Mouse (Mus musculus): ENCODE data around the gene Gm49661.

DNA sequence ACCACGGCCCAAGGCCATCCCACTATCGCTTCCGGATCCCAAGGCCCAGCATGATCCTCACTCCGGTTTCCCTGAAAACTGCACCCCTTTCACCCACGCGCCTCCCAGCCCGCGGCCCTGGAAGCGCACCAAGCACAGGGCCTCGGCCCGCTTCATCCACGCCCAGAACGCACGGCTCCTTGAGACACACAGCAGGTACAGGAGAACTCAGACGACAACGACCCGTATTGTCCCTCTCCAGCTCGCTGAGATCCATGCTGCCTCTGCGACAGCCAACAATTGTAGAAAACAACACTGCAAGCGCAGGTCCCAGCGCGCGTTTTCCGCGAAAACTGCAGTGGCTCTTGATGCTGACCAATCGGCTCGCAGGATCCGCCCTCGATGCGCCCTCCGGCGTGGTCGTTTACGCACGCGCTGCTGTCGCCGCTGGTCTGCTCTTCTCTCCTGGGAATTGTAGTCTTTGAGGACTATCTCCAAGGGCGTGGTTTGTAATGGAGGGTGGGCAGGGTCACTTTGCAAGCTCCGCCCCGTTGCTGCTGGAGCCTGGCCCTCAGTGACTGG, 3.4 kb downstream of the Gm49661 start:
- TF ChIP-seq EP300 (optimal IDR thresholded peaks at IDR 0.05) (no peak), CTCF (IDR thresholded peaks at IDR 0.05; ENCODE audit: low read depth) (no peak)
